Mouse (Mus musculus): ENCODE measurements around the gene Cabp4. TPM values are rescaled to one million over a fixed set of nuclear protein-coding genes. Genes with fewer than 3 reads are reported as not detected.

Gene Cabp4
- total and polyA plus RNA-seq, 3 experiments: 2.8 to 11.8 (median 6.4) TPM

- Histone ChIP-seq H3K4me1 (ENCODE audit: control insufficient read depth in 1 of 2, insufficient read depth in 2 of 2) (peaks cover 36 to 90% of the 10 kb centered on the region in 2 experiments), H3K27me3 (replicated peaks) (no peaks in the 10 kb centered on the region), H3K27ac (ENCODE audit: insufficient read depth, low read depth) (peak overlapping the region; percentile 97), H3K4me2 (ENCODE audit: insufficient read depth, low read depth, poor library complexity, severe bottlenecking) (no peak overlapping the region), H3K79me2 (replicated peaks; ENCODE audit: control insufficient read depth, extremely low read depth, insufficient read depth, poor library complexity, severe bottlenecking) (peaks cover 3% of the 10 kb centered on the region; the same call in 1 of the 2 replicates), H3K4me3 (replicated peaks in 1 of 3; ENCODE audit: low read depth in 2 of 3, low read length in 2 of 3, poor library complexity in 1 of 3) (no peak overlapping the region), H3K36me3 (replicated peaks in 1 of 2; ENCODE audit: control insufficient read depth in 1 of 2, insufficient read depth in 1 of 2, low read length in 1 of 2) (peaks cover 24 to 59% of the 10 kb centered on the region in 2 experiments), H3K9me3 (replicated peaks; ENCODE audit: low read length) (no peaks in the 10 kb centered on the region), H3K9ac (ENCODE audit: insufficient read depth, low read depth) (peak overlapping the region; percentile 65)
- dilution Hi-C loops (cut with MboI; ENCODE audit: extremely low pct_ligation_motif_present, extremely low pct_unique_long_range_greater_than_20kb, low sequenced_read_pairs) (no loop called here), in situ Hi-C loops (cut with MboI; ENCODE audit: low pct_ligation_motif_present, low pct_unique_long_range_greater_than_20kb, low sequenced_read_pairs) (no loop called here)
- DNase-seq (ENCODE audit: extremely low read depth): no peak
- TF ChIP-seq SMC3 (IDR thresholded peaks at IDR 0.05; ENCODE audit: low read depth, low read length) (no peak), SIN3A (IDR thresholded peaks at IDR 0.05; ENCODE audit: low read length) (peak; percentile 9; the same call in 1 of the 2 replicates), EP300 (IDR thresholded peaks at IDR 0.05; ENCODE audit: low read length) (no peak), ETS1 (conservative IDR thresholded peaks at IDR 0.05; ENCODE audit: low read depth, low read length) (no peak)
Measured at GRCm38 (mm10) chr19:4134354-4134753, 9.5 kb downstream of the Cabp4 start.

- in situ Hi-C loops (cut with MboI; ENCODE audit: low pct_ligation_motif_present, low pct_unique_long_range_greater_than_20kb, low sequenced_read_pairs): no loop called here
- H3K4me2 ChIP-seq (ENCODE audit: insufficient read depth, low read depth, poor library complexity, severe bottlenecking): no peak overlapping the region
Measured at GRCm38 (mm10) chr19:4131768-4132167, 12.1 kb downstream of the Cabp4 start.

GRCm38 (mm10) chr19:4131075-4131474 lies 12.8 kb downstream of the Cabp4 start:
- H3K4me2 ChIP-seq (ENCODE audit: insufficient read depth, low read depth, poor library complexity, severe bottlenecking): no peak overlapping the region
- DNase-seq (ENCODE audit: extremely low read depth): no peak
- no peaks in the 10 kb centered on the region for H3K9me3 ChIP-seq (replicated peaks; ENCODE audit: low read length)
- no peak overlapping the region for H3K9ac ChIP-seq (ENCODE audit: insufficient read depth, low read depth)
- no peak overlapping the region for H3K27ac ChIP-seq (ENCODE audit: insufficient read depth, low read depth)
- no peaks in the 10 kb centered on the region for H3K27me3 ChIP-seq (replicated peaks)
- peaks cover 19 to 78% of the 10 kb centered on the region in 2 experiments for H3K4me1 ChIP-seq (ENCODE audit: control insufficient read depth in 1 of 2, insufficient read depth in 2 of 2)
- peaks cover 36 to 56% of the 10 kb centered on the region in 2 experiments for H3K36me3 ChIP-seq (replicated peaks in 1 of 2; ENCODE audit: control insufficient read depth in 1 of 2, insufficient read depth in 1 of 2, low read length in 1 of 2)
- no peak overlapping the region for H3K4me3 ChIP-seq (replicated peaks in 1 of 3; ENCODE audit: low read depth in 2 of 3, low read length in 2 of 3, poor library complexity in 1 of 3)
- TF ChIP-seq CHD1 (IDR thresholded peaks at IDR 0.05; ENCODE audit: low read depth, low read length) (no peak), ZNF384 (IDR thresholded peaks at IDR 0.05; ENCODE audit: low read depth, low read length) (no peak), MAFK (IDR thresholded peaks at IDR 0.05; ENCODE audit: insufficient replicate concordance, low read length) (no peak), CHD2 (IDR thresholded peaks at IDR 0.05; ENCODE audit: low read length) (no peak), GABPA (IDR thresholded peaks at IDR 0.05; ENCODE audit: insufficient replicate concordance, low read depth, low read length) (no peak), IRF4 (IDR thresholded peaks at IDR 0.05; ENCODE audit: low read depth, low read length) (no peak), NRF1 (IDR thresholded peaks at IDR 0.05; ENCODE audit: low read depth, low read length) (no peak), JUND (conservative IDR thresholded peaks at IDR 0.05; ENCODE audit: low read depth, low read length) (no peak), MEF2A (IDR thresholded peaks at IDR 0.05; ENCODE audit: borderline replicate concordance, low read depth, low read length) (no peak), ETS1 (conservative IDR thresholded peaks at IDR 0.05; ENCODE audit: low read depth, low read length) (no peak), USF1 (IDR thresholded peaks at IDR 0.05; ENCODE audit: low read depth, low read length) (no peak), JUN (IDR thresholded peaks at IDR 0.05; ENCODE audit: insufficient read depth, low read depth, low read length) (no peak), KAT2A (IDR thresholded peaks at IDR 0.05; ENCODE audit: insufficient replicate concordance, low read length) (no peak), MXI1 (IDR thresholded peaks at IDR 0.05; ENCODE audit: low read depth, low read length) (no peak), UBTF (IDR thresholded peaks at IDR 0.05; ENCODE audit: low read depth, low read length) (no peak)
- peaks cover 26% of the 10 kb centered on the region for H3K79me2 ChIP-seq (replicated peaks; ENCODE audit: control insufficient read depth, extremely low read depth, insufficient read depth, poor library complexity, severe bottlenecking)
- dilution Hi-C loops (cut with MboI; ENCODE audit: extremely low pct_ligation_motif_present, extremely low pct_unique_long_range_greater_than_20kb, low sequenced_read_pairs) (no loop called here), in situ Hi-C loops (cut with MboI; ENCODE audit: low pct_ligation_motif_present, low pct_unique_long_range_greater_than_20kb, low sequenced_read_pairs) (no loop called here)

More at GRCm38 (mm10) chr19:4131768-4132167, 12.1 kb downstream of the Cabp4 start:
- Histone ChIP-seq H3K27me3 (replicated peaks) (no peaks in the 10 kb centered on the region), H3K4me3 (replicated peaks in 1 of 3; ENCODE audit: low read depth in 2 of 3, low read length in 2 of 3, poor library complexity in 1 of 3) (no peak overlapping the region), H3K9ac (ENCODE audit: insufficient read depth, low read depth) (no peak overlapping the region), H3K27ac (ENCODE audit: insufficient read depth, low read depth) (0 out of 2 replicates have a peak overlapping the region, but pooled peaks have one; percentile 16), H3K79me2 (replicated peaks; ENCODE audit: control insufficient read depth, extremely low read depth, insufficient read depth, poor library complexity, severe bottlenecking) (peaks cover 19% of the 10 kb centered on the region), H3K9me3 (replicated peaks; ENCODE audit: low read length) (no peaks in the 10 kb centered on the region), H3K36me3 (replicated peaks in 1 of 2; ENCODE audit: control insufficient read depth in 1 of 2, insufficient read depth in 1 of 2, low read length in 1 of 2) (peaks cover 36 to 59% of the 10 kb centered on the region in 2 experiments), H3K4me1 (ENCODE audit: control insufficient read depth in 1 of 2, insufficient read depth in 2 of 2) (peaks cover 23 to 82% of the 10 kb centered on the region in 2 experiments)
- TF ChIP-seq USF2 (conservative IDR thresholded peaks at IDR 0.05; ENCODE audit: low read depth, low read length) (no peak), CHD1 (IDR thresholded peaks at IDR 0.05; ENCODE audit: low read depth, low read length) (no peak), RAD21 (IDR thresholded peaks at IDR 0.05; ENCODE audit: low read depth, low read length) (peak; percentile 44), CTCF (conservative IDR thresholded peaks at IDR 0.05 in 1 of 2, IDR thresholded peaks at IDR 0.05 in 1 of 2; ENCODE audit: low read depth in 2 of 2, low read length in 2 of 2) (peak in 1 of 2 experiments; percentile 61; a peak in 2 of 4 replicates), E2F4 (IDR thresholded peaks at IDR 0.05; ENCODE audit: insufficient replicate concordance, low read depth, low read length) (no peak), SMC3 (IDR thresholded peaks at IDR 0.05; ENCODE audit: low read depth, low read length) (peak; percentile 44), BHLHE40 (IDR thresholded peaks at IDR 0.05; ENCODE audit: low read depth, low read length) (no peak), MAFK (IDR thresholded peaks at IDR 0.05; ENCODE audit: insufficient replicate concordance, low read length) (no peak)
- dilution Hi-C loops (cut with MboI; ENCODE audit: extremely low pct_ligation_motif_present, extremely low pct_unique_long_range_greater_than_20kb, low sequenced_read_pairs): no loop called here
- no peak for DNase-seq (ENCODE audit: extremely low read depth)

Measured in CH12.LX (cell line).